Mouse (Mus musculus): ENCODE results near the gene Trim2. TPM values are rescaled to one million over a fixed set of nuclear protein-coding genes. Genes with fewer than 3 reads are reported as not detected.

Gene Trim2
- polyA plus RNA-seq, 1 experiment, result 118 TPM

GRCm38 (mm10) chr3:84180304-84180703 lies 126.4 kb downstream of the Trim2 start:
- TF ChIP-seq POLR2A (IDR thresholded peaks at IDR 0.05; ENCODE audit: borderline replicate concordance, extremely low read depth, insufficient read depth, insufficient read length, poor library complexity, severe bottlenecking), result no peak
- no peak for TF ChIP-seq CTCF (IDR thresholded peaks at IDR 0.05; ENCODE audit: borderline replicate concordance, extremely low read depth, insufficient read depth, insufficient read length)
- no peak for DNase-seq (ENCODE audit: low read depth)

GRCm38 (mm10) chr3:84177834-84178233 lies 128.8 kb downstream of the Trim2 start:
- DNase-seq (ENCODE audit: low read depth), result no peak
- TF ChIP-seq CTCF (IDR thresholded peaks at IDR 0.05; ENCODE audit: borderline replicate concordance, extremely low read depth, insufficient read depth, insufficient read length) (no peak), POLR2A (IDR thresholded peaks at IDR 0.05; ENCODE audit: borderline replicate concordance, extremely low read depth, insufficient read depth, insufficient read length, poor library complexity, severe bottlenecking) (no peak)

GRCm38 (mm10) chr3:84175337-84176315 lies 131.1 kb downstream of the Trim2 start:
- TF ChIP-seq POLR2A (IDR thresholded peaks at IDR 0.05; ENCODE audit: borderline replicate concordance, extremely low read depth, insufficient read depth, insufficient read length, poor library complexity, severe bottlenecking) (no peak), CTCF (IDR thresholded peaks at IDR 0.05; ENCODE audit: borderline replicate concordance, extremely low read depth, insufficient read depth, insufficient read length) (peak; percentile 83)
- peak; percentile 91 for DNase-seq (ENCODE audit: low read depth)

- no peak for TF ChIP-seq CTCF (IDR thresholded peaks at IDR 0.05; ENCODE audit: borderline replicate concordance, extremely low read depth, insufficient read depth, insufficient read length)
- TF ChIP-seq POLR2A (IDR thresholded peaks at IDR 0.05; ENCODE audit: borderline replicate concordance, extremely low read depth, insufficient read depth, insufficient read length, poor library complexity, severe bottlenecking), result no peak
These were observed 133.0 kb downstream of the Trim2 start, which contains the start of gene Gm6525 for GRCm38 (mm10) chr3:84173581-84174154. Gene Gm6525 (plus strand): TSS chr3:84174104.

GRCm38 (mm10) chr3:84172406-84172805 lies 134.3 kb downstream of the Trim2 start:
- TF ChIP-seq CTCF (IDR thresholded peaks at IDR 0.05; ENCODE audit: borderline replicate concordance, extremely low read depth, insufficient read depth, insufficient read length) (no peak), POLR2A (IDR thresholded peaks at IDR 0.05; ENCODE audit: borderline replicate concordance, extremely low read depth, insufficient read depth, insufficient read length, poor library complexity, severe bottlenecking) (no peak)
- DNase-seq (ENCODE audit: low read depth), result no peak

More at GRCm38 (mm10) chr3:84173581-84174154, 133.0 kb downstream of the Trim2 start, which contains the start of gene Gm6525:
- DNase-seq (ENCODE audit: low read depth), result no peak

- DNase-seq (ENCODE audit: low read depth), result no peak
- peak; percentile 31; the same call in 1 of the 2 replicates for TF ChIP-seq CTCF (IDR thresholded peaks at IDR 0.05; ENCODE audit: borderline replicate concordance, extremely low read depth, insufficient read depth, insufficient read length)
- TF ChIP-seq POLR2A (IDR thresholded peaks at IDR 0.05; ENCODE audit: borderline replicate concordance, extremely low read depth, insufficient read depth, insufficient read length, poor library complexity, severe bottlenecking), result no peak
These were observed 137.2 kb downstream of the Trim2 start for GRCm38 (mm10) chr3:84169393-84170005.

GRCm38 (mm10) chr3:84168943-84169342 lies 137.7 kb downstream of the Trim2 start:
- TF ChIP-seq POLR2A (IDR thresholded peaks at IDR 0.05; ENCODE audit: borderline replicate concordance, extremely low read depth, insufficient read depth, insufficient read length, poor library complexity, severe bottlenecking), result no peak
- no peak for TF ChIP-seq CTCF (IDR thresholded peaks at IDR 0.05; ENCODE audit: borderline replicate concordance, extremely low read depth, insufficient read depth, insufficient read length)
- DNase-seq (ENCODE audit: low read depth), result no peak

GRCm38 (mm10) chr3:84166073-84166472 lies 140.6 kb downstream of the Trim2 start:
- DNase-seq (ENCODE audit: low read depth), result no peak

GRCm38 (mm10) chr3:84165391-84165790 lies 141.3 kb downstream of the Trim2 start:
- DNase-seq (ENCODE audit: low read depth), result no peak
- no peak for TF ChIP-seq POLR2A (IDR thresholded peaks at IDR 0.05; ENCODE audit: borderline replicate concordance, extremely low read depth, insufficient read depth, insufficient read length, poor library complexity, severe bottlenecking)
- no peak for TF ChIP-seq CTCF (IDR thresholded peaks at IDR 0.05; ENCODE audit: borderline replicate concordance, extremely low read depth, insufficient read depth, insufficient read length)

More at GRCm38 (mm10) chr3:84166073-84166472, 140.6 kb downstream of the Trim2 start:
- no peak for TF ChIP-seq POLR2A (IDR thresholded peaks at IDR 0.05; ENCODE audit: borderline replicate concordance, extremely low read depth, insufficient read depth, insufficient read length, poor library complexity, severe bottlenecking)

GRCm38 (mm10) chr3:84157559-84158350 lies 148.9 kb downstream of the Trim2 start:
- no peak for TF ChIP-seq CTCF (IDR thresholded peaks at IDR 0.05; ENCODE audit: borderline replicate concordance, extremely low read depth, insufficient read depth, insufficient read length)
- no peak for TF ChIP-seq POLR2A (IDR thresholded peaks at IDR 0.05; ENCODE audit: borderline replicate concordance, extremely low read depth, insufficient read depth, insufficient read length, poor library complexity, severe bottlenecking)

More at GRCm38 (mm10) chr3:84157559-84158350, 148.9 kb downstream of the Trim2 start:
- no peak for DNase-seq (ENCODE audit: low read depth)
